Mouse (Mus musculus) MEL (cell line): Measurements from ENCODE around the gene Fam222a. TPM values are rescaled to one million over a fixed set of nuclear protein-coding genes. Genes with fewer than 3 reads are reported as not detected.

Experiments
- DNase-seq: peaks from one replicate; pipeline ENCODE4 v3.0.0; 2011; ENCODE audit warnings: low read depth, low spot score
- H3K27ac ChIP-seq: 2 replicates; pipeline ENCODE4 v1.5.1; 2012; ENCODE audit warnings: low read depth, mild to moderate bottlenecking, control low read depth, low read length, moderate library complexity; ENCODE audit not compliant: control insufficient read depth
- H3K27me3 ChIP-seq, 2 experiments: fragments of 150-350 bp in 1 of 2; sonication (generic) in 1 of 2; 2 replicates each; pipeline ENCODE4 v1.6.1; 2012; ENCODE audit warnings: low read length in 2 of 2, mild to moderate bottlenecking in 2 of 2, improper control_type of control experiment in 1 of 2, moderate library complexity in 1 of 2; ENCODE audit not compliant: insufficient read depth in 2 of 2, control insufficient read depth in 1 of 2
- H3K36me3 ChIP-seq, 2 experiments: 2 replicates each; pipeline ENCODE4 v1.6.1; 2012 to 2014; ENCODE audit warnings: low read length in 2 of 2, improper control_type of control experiment in 1 of 2, inconsistent platforms in 1 of 2, mild to moderate bottlenecking in 1 of 2; ENCODE audit not compliant: insufficient read depth in 2 of 2, control insufficient read depth in 1 of 2
- H3K4me1 ChIP-seq, 2 experiments: fragments of 150-350 bp in 1 of 2; sonication (generic) in 1 of 2; 2 replicates each; pipeline ENCODE4 v1.6.1; 2012; ENCODE audit warnings: low read length in 2 of 2, improper control_type of control experiment in 1 of 2, mild to moderate bottlenecking in 1 of 2; ENCODE audit not compliant: insufficient read depth in 2 of 2, control insufficient read depth in 1 of 2
- H3K4me3 ChIP-seq, 2 experiments: fragments of 150-350 bp in 1 of 2; sonication (generic) in 1 of 2; 2 replicates each; pipeline ENCODE4 v1.5.1; 2012; ENCODE audit warnings: low read depth in 2 of 2, low read length in 2 of 2, mild to moderate bottlenecking in 2 of 2, moderate library complexity in 2 of 2, control low read depth in 1 of 2, improper control_type of control experiment in 1 of 2; ENCODE audit not compliant: control insufficient read depth in 1 of 2, insufficient read depth in 1 of 2
- H3K79me2 ChIP-seq: 2 replicates; pipeline ENCODE4 v1.6.1; 2012; ENCODE audit warnings: mild to moderate bottlenecking, low read length, moderate library complexity; ENCODE audit not compliant: control insufficient read depth, poor library complexity, insufficient read depth
- H3K9ac ChIP-seq: 2 replicates; pipeline ENCODE4 v1.6.1; 2012; ENCODE audit warnings: low read depth, mild to moderate bottlenecking, control low read depth, low read length, moderate library complexity; ENCODE audit not compliant: control insufficient read depth, poor library complexity, severe bottlenecking
- H3K9me3 ChIP-seq: fragments of 150-350 bp; sonication (generic); replicated peaks from 2 replicates; pipeline ENCODE4 v1.6.1; 2012; ENCODE audit warnings: mild to moderate bottlenecking, low read length, improper control_type of control experiment, moderate library complexity; ENCODE audit not compliant: insufficient read depth
- BHLHE40 ChIP-seq: IDR thresholded peaks from 2 replicates; pipeline ENCODE4 v1.6.1; 2012; ENCODE audit warnings: low read depth, mild to moderate bottlenecking, inconsistent platforms, low read length, improper control_type of control experiment, borderline replicate concordance
- CHD1 ChIP-seq: IDR thresholded peaks from 2 replicates; pipeline ENCODE4 v1.6.1; 2012; ENCODE audit warnings: low read depth, mild to moderate bottlenecking, inconsistent platforms, low read length, improper control_type of control experiment
- CHD2 ChIP-seq: IDR thresholded peaks from 2 replicates; pipeline ENCODE4 v1.6.1; 2011; ENCODE audit warnings: low read length, improper control_type of control experiment
- CTCF ChIP-seq, 3 experiments: IDR thresholded peaks in 2 of 3; conservative IDR thresholded peaks in 1 of 3; 2 replicates each; pipeline ENCODE4 v1.5.1; 2011 to 2012; ENCODE audit warnings: low read length in 3 of 3, low read depth in 2 of 3, mild to moderate bottlenecking in 2 of 3, improper control_type of control experiment in 1 of 3, inconsistent platforms in 1 of 3, mixed read lengths in 1 of 3, moderate library complexity in 1 of 3; ENCODE audit not compliant: control insufficient read depth in 1 of 3, insufficient read depth in 1 of 3, poor library complexity in 1 of 3, severe bottlenecking in 1 of 3
- E2F4 ChIP-seq: IDR thresholded peaks from 2 replicates; pipeline ENCODE4 v1.6.1; 2011; ENCODE audit warnings: low read depth, low read length, improper control_type of control experiment, borderline replicate concordance
- ELF1 ChIP-seq: IDR thresholded peaks from 2 replicates; pipeline ENCODE4 v1.6.1; 2014; ENCODE audit warnings: low read depth, mild to moderate bottlenecking, inconsistent platforms, low read length, improper control_type of control experiment, moderate library complexity
- EP300 ChIP-seq, 2 experiments: IDR thresholded peaks; 2 replicates each; pipeline ENCODE4 v1.6.1; 2011; ENCODE audit warnings: improper control_type of control experiment in 2 of 2, low read length in 2 of 2, low read depth in 1 of 2, mild to moderate bottlenecking in 1 of 2
- ETS1 ChIP-seq: IDR thresholded peaks from 2 replicates; pipeline ENCODE4 v1.6.1; 2012; ENCODE audit warnings: low read depth, mild to moderate bottlenecking, inconsistent platforms, low read length, improper control_type of control experiment, moderate library complexity
- GATA1 ChIP-seq: IDR thresholded peaks from 2 replicates; pipeline ENCODE4 v1.6.1; 2011; ENCODE audit warnings: low read depth, low read length, improper control_type of control experiment
- HCFC1 ChIP-seq: IDR thresholded peaks from 2 replicates; pipeline ENCODE4 v1.6.1; 2012; ENCODE audit warnings: low read depth, mild to moderate bottlenecking, inconsistent platforms, low read length, improper control_type of control experiment, moderate library complexity
- JUND ChIP-seq: IDR thresholded peaks from 2 replicates; pipeline ENCODE4 v1.6.1; 2011; ENCODE audit warnings: low read depth, mild to moderate bottlenecking, improper control_type of control experiment, low read length
- KAT2A ChIP-seq: conservative IDR thresholded peaks from 2 replicates; pipeline ENCODE4 v1.6.1; 2012; ENCODE audit warnings: low read depth, low read length, improper control_type of control experiment, inconsistent platforms
- MAFK ChIP-seq: IDR thresholded peaks from 2 replicates; pipeline ENCODE4 v1.6.1; 2011; ENCODE audit warnings: low read depth, mild to moderate bottlenecking, low read length, improper control_type of control experiment, borderline replicate concordance
- MAZ ChIP-seq: IDR thresholded peaks from 2 replicates; pipeline ENCODE4 v1.6.1; 2012; ENCODE audit warnings: low read depth, mild to moderate bottlenecking, inconsistent platforms, low read length, improper control_type of control experiment
- MXI1 ChIP-seq: IDR thresholded peaks from 2 replicates; pipeline ENCODE4 v1.6.1; 2011; ENCODE audit warnings: mild to moderate bottlenecking, low read depth, low read length, improper control_type of control experiment
- MYC ChIP-seq: IDR thresholded peaks from 2 replicates; pipeline ENCODE4 v1.6.1; 2011; ENCODE audit warnings: low read depth, mild to moderate bottlenecking, low read length, improper control_type of control experiment, moderate library complexity
- NELFE ChIP-seq: IDR thresholded peaks from 2 replicates; pipeline ENCODE4 v1.6.1; 2011; ENCODE audit warnings: low read depth, low read length, improper control_type of control experiment
- NRF1 ChIP-seq: IDR thresholded peaks from 2 replicates; pipeline ENCODE4 v1.6.1; 2014; ENCODE audit warnings: low read depth, mild to moderate bottlenecking, inconsistent platforms, low read length, improper control_type of control experiment, moderate library complexity; ENCODE audit not compliant: poor library complexity, insufficient read depth, severe bottlenecking
- POLR2A ChIP-seq, 2 experiments: IDR thresholded peaks; 2 replicates each; pipeline ENCODE4 v1.6.1; 2011 to 2012; ENCODE audit warnings: low read length in 2 of 2, mild to moderate bottlenecking in 2 of 2, control low read depth in 1 of 2, improper control_type of control experiment in 1 of 2, low read depth in 1 of 2, moderate library complexity in 1 of 2; ENCODE audit not compliant: control insufficient read depth in 1 of 2, insufficient read depth in 1 of 2, poor library complexity in 1 of 2
- POLR2AphosphoS5 ChIP-seq: IDR thresholded peaks from 2 replicates; pipeline ENCODE4 v1.6.1; 2012; ENCODE audit warnings: low read depth, borderline replicate concordance, mild to moderate bottlenecking, inconsistent platforms, low read length, moderate library complexity, mixed read lengths
- RAD21 ChIP-seq: IDR thresholded peaks from 2 replicates; pipeline ENCODE4 v1.6.1; 2011; ENCODE audit warnings: mild to moderate bottlenecking, low read depth, low read length, improper control_type of control experiment
- RCOR1 ChIP-seq: IDR thresholded peaks from 2 replicates; pipeline ENCODE4 v1.6.1; 2012; ENCODE audit warnings: low read depth, mild to moderate bottlenecking, inconsistent platforms, low read length, improper control_type of control experiment
- SMC3 ChIP-seq: IDR thresholded peaks from 2 replicates; pipeline ENCODE4 v1.6.1; 2011; ENCODE audit warnings: low read depth, low read length, improper control_type of control experiment
- TAL1 ChIP-seq: IDR thresholded peaks from 2 replicates; pipeline ENCODE4 v1.6.1; 2012; ENCODE audit warnings: mild to moderate bottlenecking, inconsistent platforms, low read length, moderate library complexity, mixed read lengths
- TBP ChIP-seq: IDR thresholded peaks from 2 replicates; pipeline ENCODE4 v1.8.0; 2011; ENCODE audit warnings: low read depth, low read length, improper control_type of control experiment
- TCF12 ChIP-seq: IDR thresholded peaks from 2 replicates; pipeline ENCODE4 v1.6.1; 2014; ENCODE audit warnings: low read depth, mild to moderate bottlenecking, inconsistent platforms, low read length, improper control_type of control experiment, moderate library complexity
- USF1 ChIP-seq: IDR thresholded peaks from 2 replicates; pipeline ENCODE4 v1.6.1; 2014; ENCODE audit warnings: low read depth, mild to moderate bottlenecking, inconsistent platforms, low read length, improper control_type of control experiment, moderate library complexity
- USF2 ChIP-seq, 2 experiments: IDR thresholded peaks; 2 replicates each; pipeline ENCODE4 v1.6.1; 2011 to 2012; ENCODE audit warnings: improper control_type of control experiment in 2 of 2, low read length in 2 of 2, borderline replicate concordance in 1 of 2, inconsistent platforms in 1 of 2, low read depth in 1 of 2, mild to moderate bottlenecking in 1 of 2; ENCODE audit not compliant: insufficient read depth in 1 of 2
- ZKSCAN1 ChIP-seq: IDR thresholded peaks from 2 replicates; pipeline ENCODE4 v1.6.1; 2012; ENCODE audit warnings: low read depth, mild to moderate bottlenecking, inconsistent platforms, low read length, improper control_type of control experiment, moderate library complexity
- ZNF384 ChIP-seq: IDR thresholded peaks from 2 replicates; pipeline ENCODE4 v1.6.1; 2012; ENCODE audit warnings: low read depth, mild to moderate bottlenecking, inconsistent platforms, low read length, improper control_type of control experiment
- polyA plus RNA-seq, 2 experiments: library from polyadenylated mRNA; stranded (reverse) in 1 of 2; unstranded in 1 of 2; fragments of >175 nt in 1 of 2; fragments of >200 nt in 1 of 2; gene quantifications; 2 replicates each; pipeline versions ENCODE4 v1.2.1 to v1.2.4; 2012; ENCODE audit warnings: low replicate concordance in 2 of 2, low read depth in 1 of 2; ENCODE audit not compliant: insufficient read length in 2 of 2, insufficient read depth in 1 of 2, missing spikeins in 1 of 2
- total RNA-seq: library from RNA; depleted of rRNA; stranded (reverse); fragments of 300-350 nt; gene quantifications from 2 replicates; pipeline ENCODE4 v1.2.3, GENCODE M21; 2012

The Fam222a gene
- total and polyA plus RNA-seq, 3 experiments = 0.27 to 0.70 TPM; not detected in 1

DNA sequence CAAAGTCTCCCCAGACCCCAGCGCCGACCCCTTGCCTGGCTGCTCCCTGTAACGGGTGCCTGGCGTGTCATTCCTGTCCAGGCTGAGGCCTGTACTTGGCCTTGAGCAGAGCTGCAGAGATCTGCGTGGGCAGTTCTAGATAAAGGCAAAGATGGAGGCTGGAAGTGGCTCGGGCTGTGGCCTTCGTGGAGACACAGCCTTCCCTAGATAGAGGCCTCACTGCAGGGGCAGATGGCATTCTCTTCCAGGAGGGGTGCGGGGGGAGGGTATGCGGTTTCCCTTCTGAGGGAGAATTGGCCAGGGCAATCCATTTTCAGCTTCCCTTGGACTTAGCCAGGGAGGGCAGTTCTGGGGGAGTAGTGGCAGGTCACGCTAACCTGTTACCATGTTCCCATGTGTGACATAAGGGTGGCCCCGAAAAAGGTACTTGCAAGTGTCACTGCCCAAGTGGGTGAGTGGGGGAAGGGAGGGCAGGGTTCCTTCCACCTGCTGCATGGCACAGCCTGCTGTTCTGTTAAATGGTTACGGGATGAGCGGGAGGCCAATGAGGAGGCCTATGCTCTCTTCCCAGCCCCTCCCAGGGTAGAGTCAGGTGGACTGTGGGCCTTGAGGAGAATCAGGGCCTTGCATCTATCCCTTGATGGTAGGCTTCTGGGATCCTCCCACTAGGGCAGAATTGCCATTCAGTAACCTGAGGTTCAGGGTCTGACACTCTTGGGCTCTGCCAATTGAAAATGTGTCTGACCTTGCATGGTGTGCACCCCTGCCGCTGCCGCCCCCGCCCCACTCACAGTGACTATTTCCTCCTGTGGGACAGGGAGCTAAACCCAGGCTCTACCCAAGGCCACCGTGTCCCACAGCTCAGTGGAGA lies 22.5 kb downstream of the Fam222a start:
- Histone ChIP-seq H3K4me1 (peaks cover 0 to 25% of the 10 kb centered on the region in 2 experiments; a peak in 3 of 4 replicates), H3K27me3 (no peaks in the 10 kb centered on the region), H3K9me3 (no peaks in the 10 kb centered on the region), H3K27ac (peak overlapping the region; percentile 61), H3K4me3 (no peak overlapping the region), H3K36me3 (peaks cover 0 to 17% of the 10 kb centered on the region in 2 experiments; a peak in 2 of 4 replicates), H3K79me2 (no peaks in the 10 kb centered on the region), H3K9ac (0 out of 2 replicates have a peak overlapping the region, but pooled peaks have one; percentile 10)
- DNase-seq = peak; percentile 11
- TF ChIP-seq MAFK (no peak), MXI1 (no peak)

GRCm38 (mm10) chr5:114591151-114591561 lies 23.3 kb downstream of the Fam222a start:
- peak overlapping the region; percentile 4 to 38; a peak in 2 of 4 replicates for H3K4me3 ChIP-seq
- TF ChIP-seq BHLHE40 = no peak
- TF ChIP-seq NELFE = no peak
- TF ChIP-seq ZNF384 = no peak
- TF ChIP-seq CTCF (IDR thresholded peaks at IDR 0.05 in 2 of 3, conservative IDR thresholded peaks at IDR 0.05 in 1 of 3; ENCODE audit: control insufficient read depth in 1 of 3, insufficient read depth in 1 of 3, low read depth in 2 of 3, low read length in 3 of 3, poor library complexity in 1 of 3, severe bottlenecking in 1 of 3) = no peak
- TF ChIP-seq RAD21 = no peak
- no peak for TF ChIP-seq CHD2
- no peak for TF ChIP-seq SMC3
- TF ChIP-seq USF1 = no peak
- peak; percentile 88 to 90 for TF ChIP-seq EP300 (IDR thresholded peaks at IDR 0.05; ENCODE audit: low read depth in 1 of 2, low read length in 2 of 2)
- TF ChIP-seq MAZ = peak; percentile 65; the same call in 1 of the 2 replicates
- TF ChIP-seq HCFC1 = no peak
- TF ChIP-seq NRF1 = no peak
- TF ChIP-seq TCF12 = peak; percentile 89
- no peak for TF ChIP-seq KAT2A
- no peak for TF ChIP-seq USF2 (IDR thresholded peaks at IDR 0.05; ENCODE audit: borderline replicate concordance in 1 of 2, insufficient read depth in 1 of 2, low read depth in 1 of 2, low read length in 2 of 2)
- TF ChIP-seq MYC = no peak
- TF ChIP-seq GATA1 = peak; percentile 97
- peak; percentile 33; the same call in 1 of the 2 replicates for TF ChIP-seq TAL1
- TF ChIP-seq ZKSCAN1 = no peak
- TF ChIP-seq JUND = no peak
- TF ChIP-seq TBP = no peak
- TF ChIP-seq E2F4 = no peak
- peak; percentile 88 for TF ChIP-seq ETS1
- TF ChIP-seq RCOR1 = peak; percentile 70; the same call in 1 of the 2 replicates
- TF ChIP-seq CHD1 = no peak
- TF ChIP-seq POLR2AphosphoS5 = no peak
- TF ChIP-seq POLR2A (IDR thresholded peaks at IDR 0.05; ENCODE audit: control insufficient read depth in 1 of 2, insufficient read depth in 1 of 2, low read depth in 1 of 2, low read length in 2 of 2, poor library complexity in 1 of 2) = no peak
- no peak for TF ChIP-seq ELF1

More at GRCm38 (mm10) chr5:114591151-114591561, 23.3 kb downstream of the Fam222a start:
- H3K27ac ChIP-seq = peak overlapping the region; percentile 61; the same call in 1 of the 2 replicates
- H3K9me3 ChIP-seq = no peaks in the 10 kb centered on the region
- peaks cover 0 to 17% of the 10 kb centered on the region in 2 experiments; a peak in 2 of 4 replicates for H3K36me3 ChIP-seq
- H3K4me1 ChIP-seq = peaks cover 0 to 25% of the 10 kb centered on the region in 2 experiments; a peak in 3 of 4 replicates
- DNase-seq = peak; percentile 72
- H3K79me2 ChIP-seq = no peaks in the 10 kb centered on the region
- no peaks in the 10 kb centered on the region for H3K27me3 ChIP-seq
- no peak overlapping the region for H3K9ac ChIP-seq
